Mouse (Mus musculus): ENCODE results near the gene Jarid2.

The Jarid2 gene

GRCm38 (mm10) chr13:44917202-44917601 is 187.9 kb downstream of the Jarid2 start:
- no peak for DNase-seq (ENCODE audit: low spot score)

DNA sequence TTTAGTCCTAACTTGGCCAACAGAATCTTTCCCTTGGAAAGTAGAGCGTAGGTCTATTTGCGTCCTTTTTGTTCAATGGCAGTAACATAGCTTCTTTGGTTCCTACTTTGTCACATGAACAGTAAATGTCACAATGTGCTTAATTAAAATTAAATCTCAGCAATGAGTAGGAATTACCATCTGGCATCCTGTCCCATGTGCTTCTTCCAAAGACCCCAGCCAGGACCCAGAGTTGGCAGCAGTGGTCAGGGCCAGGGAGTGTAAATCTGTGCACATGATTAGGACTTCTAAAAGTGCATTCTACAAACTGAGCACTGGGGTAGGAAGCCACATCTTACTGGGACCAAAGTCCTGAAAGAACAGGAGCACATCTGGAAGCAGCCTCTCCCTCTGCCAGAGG is 189.0 kb downstream of the Jarid2 start:
- no peak for DNase-seq (ENCODE audit: low spot score)

GRCm38 (mm10) chr13:44921095-44921494 is 191.8 kb downstream of the Jarid2 start:
- DNase-seq (ENCODE audit: low spot score), result no peak

DNA sequence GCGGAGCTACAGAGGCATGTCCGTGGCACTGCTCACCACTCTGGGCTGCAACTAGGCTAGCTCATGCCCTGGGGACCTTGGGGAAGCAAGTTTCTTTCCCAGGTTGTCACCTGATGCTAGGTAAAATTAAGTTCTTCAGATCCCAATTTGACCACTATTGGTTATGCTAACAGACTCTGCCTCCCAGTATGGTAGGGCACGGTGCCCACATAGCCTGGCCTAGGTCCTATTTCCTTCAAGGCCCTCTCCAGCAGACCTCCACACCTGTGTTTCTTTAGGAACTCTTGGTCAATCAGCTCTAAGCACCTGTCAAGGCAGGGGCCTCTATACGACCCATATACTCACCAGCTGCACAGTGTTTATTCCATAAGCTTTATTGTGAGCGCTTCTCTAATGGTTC is 192.4 kb downstream of the Jarid2 start:
- DNase-seq (ENCODE audit: low spot score), result no peak

- no peak for DNase-seq (ENCODE audit: low spot score)
Measured at GRCm38 (mm10) chr13:44924042-44924441, 194.8 kb downstream of the Jarid2 start.

DNA sequence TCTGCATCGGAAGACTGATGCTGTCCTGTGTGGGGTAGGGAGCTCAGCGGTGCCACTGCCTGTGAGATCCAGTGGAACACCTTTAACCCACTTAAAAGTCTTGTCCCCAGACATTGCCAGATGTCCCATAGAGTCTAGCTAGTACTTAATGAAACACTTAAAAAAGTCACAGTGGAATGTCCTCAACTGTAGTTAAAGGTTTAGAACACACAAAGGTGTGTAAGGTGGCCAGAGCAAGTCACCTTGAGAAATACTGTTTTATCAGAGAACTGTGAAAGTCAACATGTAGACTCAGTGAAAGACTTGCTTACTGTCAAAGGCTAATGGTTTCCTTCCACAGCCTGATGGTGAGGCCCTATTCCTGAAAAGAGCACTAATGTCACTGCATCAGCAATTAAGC is 195.9 kb downstream of the Jarid2 start:
- no peak for DNase-seq (ENCODE audit: low spot score)

GRCm38 (mm10) chr13:44926311-44926710 is 197.0 kb downstream of the Jarid2 start:
- DNase-seq (ENCODE audit: low spot score), result no peak

DNA sequence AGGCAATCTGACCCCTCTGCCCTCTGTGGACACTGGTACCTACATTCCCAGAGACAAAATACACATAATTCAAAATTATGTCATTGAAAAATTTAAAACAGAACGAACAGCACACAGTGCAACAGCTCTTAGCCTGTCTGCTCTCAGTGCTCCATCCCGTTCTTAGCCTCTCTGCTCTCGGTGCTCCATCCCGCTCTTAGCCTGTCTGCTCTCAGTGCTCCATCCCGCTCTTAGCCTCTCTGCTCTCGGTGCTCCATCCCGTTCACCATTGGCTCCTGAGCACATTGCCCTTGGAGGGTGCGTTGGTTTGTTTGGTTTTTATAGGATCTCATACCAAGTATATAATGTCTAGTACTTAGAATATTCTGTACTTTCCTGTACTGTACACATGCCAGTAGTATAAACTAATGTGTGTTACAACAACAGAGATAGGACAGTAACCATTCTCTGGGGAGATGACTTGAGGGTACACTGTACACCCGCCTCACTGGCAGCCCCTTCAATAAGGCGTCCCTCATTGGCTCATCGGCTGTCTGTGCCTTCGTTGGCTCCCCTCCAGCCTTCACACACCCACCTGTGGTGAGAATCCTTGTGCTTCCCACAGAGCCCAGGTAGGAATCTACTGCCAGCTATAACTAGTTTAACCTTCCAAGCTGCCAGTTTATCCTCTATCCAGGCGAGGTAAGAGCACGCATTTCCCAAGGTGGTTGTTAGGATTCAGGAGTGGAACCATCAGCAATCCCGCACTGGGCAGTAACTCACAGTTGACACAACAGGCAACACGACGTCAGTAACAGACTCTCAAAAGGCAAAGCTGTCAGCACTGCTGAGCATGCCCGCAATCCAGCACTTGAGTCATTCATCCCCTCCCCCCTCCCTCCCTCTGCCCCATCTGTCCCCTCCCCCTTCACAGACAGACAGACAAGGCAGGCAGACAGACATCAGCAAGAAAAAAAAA is 203.3 kb downstream of the Jarid2 start:
- no peak for DNase-seq (ENCODE audit: low spot score)

- DNase-seq (ENCODE audit: low spot score), result no peak
Measured at GRCm38 (mm10) chr13:44933575-44933974, 204.3 kb downstream of the Jarid2 start.

DNA sequence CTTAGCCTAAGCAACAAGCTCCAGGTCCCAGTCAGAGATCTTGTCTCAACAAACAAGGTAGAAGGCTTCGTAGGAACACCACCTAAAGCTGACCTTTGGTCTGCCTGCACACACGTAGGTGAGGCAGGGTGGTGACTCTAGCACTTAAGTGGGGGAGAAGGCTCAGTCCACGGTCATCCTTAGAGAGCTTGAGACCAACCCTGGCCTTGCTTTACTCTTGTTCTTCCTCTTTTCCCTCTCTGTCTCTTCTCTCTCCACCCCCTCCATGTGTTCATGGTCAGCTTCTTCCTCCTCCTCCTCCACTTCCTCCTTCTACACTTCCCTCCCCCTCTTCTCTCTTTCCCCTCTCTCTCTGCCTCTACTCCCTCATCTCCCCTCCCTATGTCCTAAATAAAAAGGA is 208.4 kb downstream of the Jarid2 start:
- no peak for DNase-seq (ENCODE audit: low spot score)

GRCm38 (mm10) chr13:44939326-44940035 is 210.2 kb downstream of the Jarid2 start:
- peak; percentile 39 for DNase-seq (ENCODE audit: low spot score)

GRCm38 (mm10) chr13:44943618-44944017 is 214.3 kb downstream of the Jarid2 start:
- no peak for DNase-seq (ENCODE audit: low spot score)

GRCm38 (mm10) chr13:44946880-44947635 is 217.8 kb downstream of the Jarid2 start:
- no peak for DNase-seq (ENCODE audit: low spot score)

DNA sequence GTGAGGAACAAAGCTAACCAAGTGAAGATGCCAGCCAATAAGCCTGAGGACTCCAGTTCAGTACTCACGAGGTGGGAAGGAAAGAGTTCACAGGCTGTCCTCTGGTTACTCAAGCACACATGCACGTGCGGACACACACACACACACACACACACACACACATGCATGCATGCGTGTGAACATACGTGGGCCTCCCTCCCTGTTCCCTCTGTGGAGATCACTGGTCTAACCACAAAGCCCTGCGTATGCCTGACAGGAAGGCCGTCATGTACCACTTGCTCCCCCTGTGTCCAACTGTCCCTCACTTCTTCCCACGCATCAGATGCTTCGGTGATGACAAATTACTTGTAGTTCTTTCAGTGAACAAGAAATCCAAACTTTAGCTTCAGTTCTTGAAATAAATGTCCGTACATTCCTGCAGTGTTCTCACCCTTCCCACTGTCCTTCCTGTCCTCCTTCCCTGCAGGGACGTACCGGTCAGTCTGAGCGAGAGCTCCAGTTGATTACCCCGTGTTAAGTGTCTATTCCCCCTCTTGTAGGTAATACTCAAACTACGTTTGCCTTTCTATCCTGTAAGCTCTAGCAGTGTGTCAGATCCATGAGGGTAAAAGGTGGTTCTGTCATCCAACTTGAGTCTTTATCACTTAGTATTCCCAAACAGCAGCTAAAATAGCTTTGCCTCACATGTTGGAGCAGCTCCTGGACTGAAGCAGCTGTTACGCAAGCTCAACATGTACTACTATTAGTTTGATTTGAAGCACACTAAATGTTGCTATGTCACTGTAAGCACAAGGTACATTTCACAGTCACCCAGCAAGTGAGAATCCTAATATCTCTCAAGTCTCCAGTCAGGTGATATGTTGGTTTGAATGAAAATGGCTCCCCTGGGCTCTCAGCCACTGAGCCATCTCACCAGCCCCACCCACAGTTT is 219.3 kb downstream of the Jarid2 start:
- DNase-seq (ENCODE audit: low spot score), result no peak

DNA sequence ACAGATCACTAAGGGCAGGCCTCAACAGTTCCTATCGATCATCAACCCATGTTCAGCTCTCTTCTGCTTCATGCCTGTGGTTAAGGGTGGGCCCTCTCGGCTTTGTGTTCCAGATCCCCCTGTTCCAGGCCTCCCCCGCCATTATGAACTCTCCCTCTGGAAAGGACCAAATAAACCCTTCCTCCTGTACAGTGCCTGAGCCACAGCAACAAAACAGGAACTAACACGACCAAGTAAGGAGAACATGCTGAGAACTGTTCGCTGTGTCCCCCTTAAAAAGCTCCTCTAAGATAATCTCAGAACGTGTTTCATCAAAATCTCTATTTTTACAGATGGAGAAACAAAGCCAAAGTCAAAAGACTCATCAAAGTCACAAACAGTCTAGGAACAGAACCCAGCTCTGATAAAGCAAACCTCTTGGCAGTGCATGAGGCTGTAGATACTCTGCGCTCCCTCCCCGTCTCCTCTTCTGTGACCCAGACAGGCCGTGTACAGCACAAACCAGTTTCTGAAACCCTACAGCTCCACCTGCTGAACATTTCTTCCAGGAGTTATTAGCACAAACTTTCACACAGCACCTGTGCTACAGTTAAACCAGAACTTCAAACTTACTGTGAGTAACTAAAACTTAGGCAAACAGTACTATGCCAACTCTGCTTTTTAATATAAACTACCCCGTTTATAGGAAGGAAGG is 223.3 kb downstream of the Jarid2 start:
- peak; percentile 27 for DNase-seq (ENCODE audit: low spot score)

GRCm38 (mm10) chr13:44953546-44954231 is 224.4 kb downstream of the Jarid2 start:
- no peak for DNase-seq (ENCODE audit: low spot score)

- no peak for DNase-seq (ENCODE audit: low spot score)
Measured at GRCm38 (mm10) chr13:44954232-44954568, 224.9 kb downstream of the Jarid2 start.

- DNase-seq (ENCODE audit: low spot score), result no peak
Measured at GRCm38 (mm10) chr13:44955781-44956180, 226.5 kb downstream of the Jarid2 start.

DNA sequence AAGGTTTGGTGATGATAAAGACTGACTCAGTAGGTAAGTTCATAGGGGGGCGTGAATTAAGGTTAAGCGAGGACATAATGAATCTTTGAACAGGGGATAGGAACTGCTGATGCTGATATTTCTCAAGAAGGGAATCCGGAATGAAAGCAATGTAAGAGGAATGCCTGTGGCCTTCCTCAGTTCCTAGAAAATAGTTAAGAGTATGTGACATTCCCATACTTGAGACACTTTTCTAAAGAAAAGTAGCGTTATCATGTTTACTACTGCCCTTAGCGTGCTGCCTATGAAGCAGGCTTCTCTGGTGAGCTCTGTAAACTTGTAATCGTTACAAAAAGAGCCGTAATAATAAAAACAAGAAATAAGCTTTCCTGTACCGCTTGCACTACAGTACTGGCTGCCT is 227.8 kb downstream of the Jarid2 start:
- DNase-seq (ENCODE audit: low spot score), result no peak

Data from urinary bladder, postnatal 14 days (tissue).